Mouse (Mus musculus): ENCODE measurements around the gene Lancl1.
A peak's percentile ranks its signal among the peaks of the same experiment; 100 is the strongest.

The Lancl1 gene

GRCm38 (mm10) chr1:67038246-67038987, at the start of gene Lancl1:
Gene Lancl1 (minus strand): TSS chr1:67038872.
- DNase-seq (ENCODE audit: low spot score): peak; percentile 72

GRCm38 (mm10) chr1:67079146-67079545, 40.5 kb upstream of the Lancl1 start:
- no peak for DNase-seq (ENCODE audit: low spot score)

GRCm38 (mm10) chr1:67078666-67079065, 40.0 kb upstream of the Lancl1 start:
- no peak for DNase-seq (ENCODE audit: low spot score)

- no peak for DNase-seq (ENCODE audit: low spot score)
Observed at GRCm38 (mm10) chr1:67077739-67078138, 39.1 kb upstream of the Lancl1 start.

- DNase-seq (ENCODE audit: low spot score): no peak
Observed at GRCm38 (mm10) chr1:67067561-67067960, 28.9 kb upstream of the Lancl1 start.

GRCm38 (mm10) chr1:67065347-67066270, 26.9 kb upstream of the Lancl1 start:
- no peak for DNase-seq (ENCODE audit: low spot score)

GRCm38 (mm10) chr1:67061456-67062085, 22.9 kb upstream of the Lancl1 start:
- DNase-seq (ENCODE audit: low spot score): no peak

GRCm38 (mm10) chr1:67055816-67056215, 17.1 kb upstream of the Lancl1 start:
- no peak for DNase-seq (ENCODE audit: low spot score)

GRCm38 (mm10) chr1:67052721-67053120, 14.0 kb upstream of the Lancl1 start:
- no peak for DNase-seq (ENCODE audit: low spot score)

- DNase-seq (ENCODE audit: low spot score): no peak
Observed at GRCm38 (mm10) chr1:67049600-67049999, 10.9 kb upstream of the Lancl1 start.

- DNase-seq (ENCODE audit: low spot score): no peak
Observed at GRCm38 (mm10) chr1:67048696-67049095, 10.0 kb upstream of the Lancl1 start.

GRCm38 (mm10) chr1:67045100-67045499, 6.4 kb upstream of the Lancl1 start:
- no peak for DNase-seq (ENCODE audit: low spot score)

- no peak for DNase-seq (ENCODE audit: low spot score)
Observed at GRCm38 (mm10) chr1:67042583-67042982, 3.9 kb upstream of the Lancl1 start.

- no peak for DNase-seq (ENCODE audit: low spot score)
Observed at GRCm38 (mm10) chr1:67039083-67039482, 411 bp upstream of the Lancl1 start.

GRCm38 (mm10) chr1:67037198-67037597, 1.5 kb downstream of the Lancl1 start:
- no peak for DNase-seq (ENCODE audit: low spot score)

- DNase-seq (ENCODE audit: low spot score): no peak
Observed at GRCm38 (mm10) chr1:67033278-67033677, 5.4 kb downstream of the Lancl1 start.

GRCm38 (mm10) chr1:67026927-67027511, 11.7 kb downstream of the Lancl1 start:
- DNase-seq (ENCODE audit: low spot score): no peak

- no peak for DNase-seq (ENCODE audit: low spot score)
Observed at GRCm38 (mm10) chr1:67026142-67026541, 12.5 kb downstream of the Lancl1 start.

- no peak for DNase-seq (ENCODE audit: low spot score)
Observed at GRCm38 (mm10) chr1:67022767-67023166, 15.9 kb downstream of the Lancl1 start.

- DNase-seq (ENCODE audit: low spot score): no peak
Observed at GRCm38 (mm10) chr1:67022051-67022450, 16.6 kb downstream of the Lancl1 start.

GRCm38 (mm10) chr1:67020637-67021161, 18.0 kb downstream of the Lancl1 start:
- no peak for DNase-seq (ENCODE audit: low spot score)
